Mouse (Mus musculus): ENCODE results near the gene Olfr624.
"Not testable (repeated sequence)": the region's sequence is repeated elsewhere in the genome, so short reads cannot be mapped to it uniquely, and the experiment has no call there.

Gene Olfr624

DNA sequence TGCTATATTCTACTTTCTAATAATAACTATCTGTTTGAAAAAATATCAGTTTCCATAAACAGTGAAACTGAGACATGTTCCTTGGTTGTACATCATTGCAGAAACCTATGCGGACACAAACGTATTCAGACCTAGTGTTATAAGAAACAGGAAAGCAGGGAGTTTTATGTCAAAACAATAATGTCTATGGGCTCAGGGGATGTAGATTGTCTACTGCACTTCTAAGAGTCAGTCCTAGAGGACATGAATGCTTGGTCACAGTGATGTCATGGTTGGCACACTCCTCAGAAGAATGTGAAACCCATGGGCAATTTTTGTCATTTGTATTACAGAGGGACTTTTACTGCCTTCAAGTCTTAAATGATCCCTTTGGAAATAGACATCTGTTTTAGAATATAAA lies at the start of gene Olfr624:
TSS of gene Olfr624 (minus strand) at position 101 of the 400 bp plus-strand sequence.
- in situ Hi-C loops (cut with MboI; ENCODE audit: low sequenced_read_pairs) = no loop called here

DNA sequence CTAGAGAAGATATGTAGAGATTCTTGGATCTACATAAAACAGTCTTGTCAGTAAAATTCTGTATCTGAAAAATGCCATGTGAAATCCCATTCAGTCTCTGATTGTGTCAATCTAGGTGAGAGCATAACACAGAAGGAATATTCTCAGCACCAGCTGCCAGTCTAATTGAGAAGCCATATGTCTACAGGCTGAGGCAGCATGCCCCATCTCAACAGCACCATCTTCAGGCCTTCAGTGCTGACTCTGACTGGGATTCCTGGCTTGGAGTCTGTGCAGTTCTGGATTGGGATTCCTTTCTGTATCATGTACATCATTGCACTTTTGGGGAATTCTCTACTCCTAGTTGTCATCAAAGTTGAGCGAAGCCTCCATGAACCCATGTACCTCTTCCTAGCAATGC lies 45.4 kb upstream of the Olfr624 start:
- in situ Hi-C loops (cut with MboI; ENCODE audit: low sequenced_read_pairs) = not testable (repeated sequence)

DNA sequence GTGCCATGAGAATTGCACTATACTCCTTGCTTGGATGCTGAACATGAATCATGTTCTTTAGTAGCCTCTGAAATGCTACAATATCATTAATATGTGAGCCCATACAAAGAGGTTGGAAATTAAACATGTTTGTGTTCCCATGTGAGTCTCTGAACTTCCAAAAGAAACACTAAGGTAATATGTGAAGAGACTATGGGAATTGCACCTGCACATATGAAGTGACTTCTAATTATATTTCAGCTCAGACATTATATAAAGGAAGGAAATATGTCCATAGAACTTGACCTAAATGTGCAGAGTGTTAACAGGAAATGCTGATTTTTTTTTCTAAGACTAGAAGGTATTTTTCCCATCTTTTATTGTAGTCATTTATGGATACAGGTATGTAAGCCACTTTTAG lies 43.4 kb upstream of the Olfr624 start, which contains the start of gene Olfr243:
TSS of gene Olfr243 (plus strand) at position 301 of the 400 bp plus-strand sequence.
- in situ Hi-C loops (cut with MboI; ENCODE audit: low sequenced_read_pairs) = no loop called here

DNA sequence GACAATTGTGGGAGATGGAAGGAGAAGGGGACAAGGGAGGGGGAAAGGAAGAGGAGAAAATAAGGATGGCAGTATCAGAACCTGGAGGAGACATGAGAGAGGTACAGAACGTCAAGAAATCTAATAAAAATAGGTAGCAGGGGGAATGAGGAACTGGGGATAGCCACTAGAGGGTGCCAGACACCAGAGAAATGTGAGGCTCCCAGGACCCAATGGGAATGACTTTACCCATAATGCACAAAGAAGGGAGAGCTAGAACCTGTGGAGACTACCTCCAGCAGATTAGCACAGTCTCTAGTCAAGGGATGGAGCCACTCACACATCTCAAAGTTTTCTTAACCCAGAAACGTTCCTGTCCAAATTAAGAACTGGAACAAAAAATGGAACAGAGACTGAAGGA lies 41.0 kb upstream of the Olfr624 start:
- in situ Hi-C loops (cut with MboI; ENCODE audit: low sequenced_read_pairs) = no loop called here

DNA sequence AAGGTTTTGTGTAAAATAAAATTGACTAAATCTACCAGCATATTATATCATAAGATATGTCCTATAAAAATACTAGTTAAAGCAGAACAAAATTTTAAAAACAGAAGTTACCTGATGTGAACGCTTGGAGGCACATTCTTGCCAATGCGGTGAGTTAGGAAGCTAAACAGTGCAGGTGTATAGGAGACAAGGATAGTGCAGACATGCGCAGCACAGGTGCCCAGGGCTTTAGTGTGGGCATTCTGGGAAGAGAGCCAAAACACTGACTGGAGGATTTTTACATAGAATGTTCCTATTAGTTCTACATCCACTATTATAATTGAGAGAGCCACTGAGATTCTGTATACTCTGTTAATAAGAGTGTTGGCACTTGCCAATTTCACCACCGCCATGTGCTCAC lies 28.5 kb upstream of the Olfr624 start:
- in situ Hi-C loops (cut with MboI; ENCODE audit: low sequenced_read_pairs) = no loop called here

DNA sequence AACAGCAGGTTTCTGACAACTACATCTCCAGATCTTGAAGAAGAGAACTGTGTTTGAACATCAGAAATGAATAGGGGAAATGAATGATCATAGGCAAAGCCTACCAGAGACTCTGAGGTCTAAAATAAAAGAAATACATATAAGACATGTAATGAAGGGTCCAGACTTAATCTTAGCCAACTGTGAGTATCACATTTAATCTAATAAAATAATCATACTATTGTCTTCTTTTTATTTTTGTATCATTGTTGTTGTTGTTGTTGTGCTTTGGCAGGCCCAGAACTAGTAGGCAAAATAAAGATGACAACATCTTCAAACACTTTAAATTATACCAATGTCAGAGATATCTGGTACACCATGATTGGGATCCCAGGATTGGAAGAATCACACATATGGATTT lies 11.4 kb upstream of the Olfr624 start, which contains the start of gene Olfr625-ps1:
TSS of gene Olfr625-ps1 (plus strand) at position 301 of the 400 bp plus-strand sequence.
- in situ Hi-C loops (cut with MboI; ENCODE audit: low sequenced_read_pairs) = no loop called here

DNA sequence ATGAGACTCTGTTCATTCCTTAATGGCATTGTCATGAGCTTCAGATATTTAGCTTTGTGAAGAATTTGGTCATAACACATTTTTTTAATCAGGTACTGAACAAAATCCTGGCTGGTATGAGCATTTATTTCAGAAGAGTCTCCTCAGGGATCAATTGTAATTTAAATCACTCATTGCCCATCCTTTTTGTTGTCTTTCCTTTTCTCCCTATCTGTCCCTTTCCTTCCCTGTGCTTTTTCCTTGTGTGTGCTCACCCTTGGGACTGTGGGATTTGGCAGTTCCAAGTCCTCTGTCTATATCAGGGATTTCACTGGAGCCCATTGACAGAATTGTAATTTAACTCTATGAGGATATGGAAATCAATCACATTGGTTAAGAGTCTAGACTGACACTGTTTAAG lies 7.4 kb downstream of the Olfr624 start, which contains the start of gene Olfr623:
TSS of gene Olfr623 (minus strand) at position 101 of the 400 bp plus-strand sequence.
- in situ Hi-C loops (cut with MboI; ENCODE audit: low sequenced_read_pairs) = no loop called here

DNA sequence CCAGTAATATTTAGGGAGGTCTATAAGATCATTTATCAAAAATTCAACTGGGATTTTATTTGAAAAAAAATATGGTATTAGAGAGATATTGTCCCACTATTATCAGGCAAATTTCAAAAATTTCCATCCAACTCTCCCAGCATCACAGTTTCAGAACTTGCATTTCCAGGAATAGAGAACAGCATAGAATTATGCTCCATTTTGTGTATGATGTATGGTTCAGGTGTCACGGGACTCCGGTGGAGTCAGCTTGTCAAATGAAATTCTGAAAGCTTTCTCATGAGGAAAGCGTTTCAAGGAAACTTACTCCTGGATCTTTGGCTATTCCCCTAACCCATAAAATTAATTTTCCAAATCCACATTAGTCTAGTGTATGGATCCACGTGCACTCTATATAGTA lies 26.9 kb downstream of the Olfr624 start:
- in situ Hi-C loops (cut with MboI; ENCODE audit: low sequenced_read_pairs) = no loop called here

DNA sequence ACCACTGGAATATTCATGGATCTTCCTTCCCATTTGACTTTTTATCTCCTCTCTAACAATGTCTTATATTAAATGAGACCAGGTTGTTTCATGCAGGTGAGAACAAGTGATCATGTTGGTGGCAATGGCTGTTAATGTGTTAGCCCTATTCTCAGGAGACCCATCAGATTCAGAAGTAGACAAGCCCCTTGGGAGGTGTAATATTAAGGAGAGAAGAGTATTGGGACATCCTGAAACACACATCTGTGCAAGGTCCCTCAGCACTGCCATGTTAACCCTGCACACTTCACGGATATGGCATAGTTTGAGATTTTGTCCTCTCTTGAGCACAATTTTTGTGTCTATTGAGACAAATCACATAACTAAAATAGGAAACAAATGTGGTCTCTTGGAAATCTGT lies 28.4 kb downstream of the Olfr624 start, which contains the start of gene Olfr622:
TSS of gene Olfr622 (minus strand) at position 101 of the 400 bp plus-strand sequence.
- in situ Hi-C loops (cut with MboI; ENCODE audit: low sequenced_read_pairs) = no loop called here

DNA sequence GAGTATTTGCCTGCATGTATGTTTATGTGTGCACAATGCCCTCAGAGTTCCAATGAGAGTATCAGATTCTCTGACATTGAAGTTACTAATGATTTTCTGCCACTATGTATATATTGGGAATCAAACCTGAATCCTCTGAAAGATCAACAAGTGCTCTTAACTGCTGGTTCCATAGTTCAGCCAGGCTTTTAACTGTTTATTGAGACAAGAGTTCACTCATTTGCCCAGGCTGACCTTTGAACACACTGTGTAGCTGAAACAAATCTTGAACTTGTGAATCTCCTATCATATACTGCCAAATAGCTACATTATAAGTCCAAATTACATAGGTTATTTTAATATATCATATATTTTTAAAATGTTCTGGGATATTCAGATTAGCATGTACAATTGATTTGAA lies 34.2 kb downstream of the Olfr624 start:
- in situ Hi-C loops (cut with MboI; ENCODE audit: low sequenced_read_pairs) = no loop called here
